Mouse (Mus musculus) heart, embryonic 12.5 days (tissue): Measurements from ENCODE around the gene Izumo4. TPM values are rescaled to one million over a fixed set of nuclear protein-coding genes. Genes with fewer than 3 reads are reported as not detected.
A peak's percentile ranks its signal among the peaks of the same experiment; 100 is the strongest.

Experiments
- ATAC-seq: fragments of 200-750 bp; cut with Nextera tagmentation; 2 replicates; pipeline ENCODE4 v1.8.0; 2017; ENCODE audit warnings: moderate TSS enrichment, moderate library complexity; ENCODE audit not compliant: insufficient number of reproducible peaks, low FRiP score
- H3K27ac ChIP-seq: fragments of 300-500 bp; sonication (generic); 2 replicates; pipeline ENCODE4 v1.5.1; 2016; ENCODE audit warnings: mild to moderate bottlenecking, moderate library complexity; ENCODE audit not compliant: poor library complexity, severe bottlenecking
- H3K27me3 ChIP-seq: fragments of 300-500 bp; sonication (generic); replicated peaks from 2 replicates; pipeline ENCODE4 v1.6.1; 2016; ENCODE audit warnings: mild to moderate bottlenecking, moderate library complexity
- H3K36me3 ChIP-seq: fragments of 300-500 bp; sonication (generic); 2 replicates; pipeline ENCODE4 v1.6.1; 2016; ENCODE audit warnings: mild to moderate bottlenecking, moderate library complexity
- H3K4me1 ChIP-seq: fragments of 300-500 bp; sonication (generic); replicated peaks from 2 replicates; pipeline ENCODE4 v1.6.1; 2016; ENCODE audit warnings: mild to moderate bottlenecking
- H3K4me2 ChIP-seq: fragments of 300-500 bp; sonication (generic); 2 replicates; pipeline ENCODE4 v1.6.1; 2016; ENCODE audit warnings: mild to moderate bottlenecking, moderate library complexity
- H3K4me3 ChIP-seq: fragments of 300-500 bp; sonication (generic); 2 replicates; pipeline ENCODE4 v1.5.1; 2016; ENCODE audit warnings: mild to moderate bottlenecking
- H3K9ac ChIP-seq: fragments of 300-500 bp; sonication (generic); 2 replicates; pipeline ENCODE4 v1.6.1; 2016; ENCODE audit warnings: mild to moderate bottlenecking, moderate library complexity
- H3K9me3 ChIP-seq: fragments of 300-500 bp; sonication (generic); replicated peaks from 2 replicates; pipeline ENCODE4 v1.6.1; 2016; ENCODE audit warnings: mild to moderate bottlenecking, moderate library complexity
- WGBS: fragments of 180-500 bp; shearing (Covaris S2); methylation state at CpG from one replicate; pipeline ENCODE4 v1.1.7; 2016; 5-methylcytosine and 5-hydroxymethylcytosine counted together
- polyA plus RNA-seq: library from polyadenylated mRNA; unstranded; fragments of >200 nt; fragmentation: Nextera tagmentation; extraction: Ambion mirVana; gene quantifications from 2 replicates; pipeline ENCODE4 v1.2.1, GENCODE M21; 2016

Gene Izumo4
- polyA plus RNA-seq, 1 experiment from 2014 or later: 18.4 TPM

- H3K4me2 ChIP-seq: no peak overlapping the region
- no peak overlapping the region for H3K27ac ChIP-seq
- H3K9ac ChIP-seq: no peak overlapping the region
- 25% methylated on average over 5 of the region's 5 CpGs for WGBS
- no peak overlapping the region for H3K4me3 ChIP-seq
- ATAC-seq: no peak
- no peaks in the 10 kb centered on the region for H3K9me3 ChIP-seq
- H3K4me1 ChIP-seq: peaks cover 45% of the 10 kb centered on the region
- H3K36me3 ChIP-seq: peaks cover 7% of the 10 kb centered on the region
- no peaks in the 10 kb centered on the region for H3K27me3 ChIP-seq
These were observed 40.8 kb upstream of the Izumo4 start for GRCm38 (mm10) chr10:80661149-80661548.

DNA sequence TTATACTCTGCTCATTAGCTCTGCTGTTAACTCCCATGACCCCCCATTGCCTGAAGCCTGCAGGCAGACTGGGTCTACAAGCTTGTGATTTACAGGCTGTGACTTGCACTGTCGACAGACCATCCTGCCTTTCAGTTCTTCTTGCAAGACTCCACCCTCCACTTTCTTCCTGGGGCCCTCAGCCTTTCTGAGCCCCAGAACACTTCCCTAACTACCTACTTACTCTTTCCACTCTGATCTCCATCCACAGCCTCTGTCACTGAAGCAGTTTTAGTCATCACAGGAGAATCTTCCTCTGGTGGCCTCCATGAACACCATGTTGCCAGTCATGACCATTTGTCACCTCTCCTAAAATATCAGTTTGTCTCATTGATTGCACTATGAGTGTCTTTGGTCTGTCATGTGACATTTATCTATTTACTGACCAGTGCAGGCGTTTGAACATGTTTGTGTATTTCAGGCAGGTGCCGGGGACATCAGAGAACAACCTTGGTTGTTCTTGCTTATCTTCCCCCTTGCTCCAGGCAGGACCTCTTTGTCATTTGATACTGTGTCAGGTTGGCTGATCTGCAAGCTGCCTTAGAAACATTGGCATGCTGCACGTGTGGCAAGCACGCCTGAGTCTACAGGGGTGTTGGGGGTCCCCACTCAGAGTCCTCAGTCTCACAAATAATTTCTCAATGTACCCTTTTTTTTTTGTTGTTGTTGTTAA, 38.3 kb upstream of the Izumo4 start:
- H3K27me3 ChIP-seq: no peaks in the 10 kb centered on the region
- 21% methylated on average over 5 of the region's 5 CpGs for WGBS
- H3K4me2 ChIP-seq: no peak overlapping the region
- H3K36me3 ChIP-seq: peaks cover 32% of the 10 kb centered on the region
- H3K27ac ChIP-seq: peak overlapping the region; percentile 86; the same call in 1 of the 2 replicates
- no peak overlapping the region for H3K9ac ChIP-seq
- no peaks in the 10 kb centered on the region for H3K9me3 ChIP-seq
- peaks cover 47% of the 10 kb centered on the region for H3K4me1 ChIP-seq
- H3K4me3 ChIP-seq: no peak overlapping the region
- no peak for ATAC-seq

DNA sequence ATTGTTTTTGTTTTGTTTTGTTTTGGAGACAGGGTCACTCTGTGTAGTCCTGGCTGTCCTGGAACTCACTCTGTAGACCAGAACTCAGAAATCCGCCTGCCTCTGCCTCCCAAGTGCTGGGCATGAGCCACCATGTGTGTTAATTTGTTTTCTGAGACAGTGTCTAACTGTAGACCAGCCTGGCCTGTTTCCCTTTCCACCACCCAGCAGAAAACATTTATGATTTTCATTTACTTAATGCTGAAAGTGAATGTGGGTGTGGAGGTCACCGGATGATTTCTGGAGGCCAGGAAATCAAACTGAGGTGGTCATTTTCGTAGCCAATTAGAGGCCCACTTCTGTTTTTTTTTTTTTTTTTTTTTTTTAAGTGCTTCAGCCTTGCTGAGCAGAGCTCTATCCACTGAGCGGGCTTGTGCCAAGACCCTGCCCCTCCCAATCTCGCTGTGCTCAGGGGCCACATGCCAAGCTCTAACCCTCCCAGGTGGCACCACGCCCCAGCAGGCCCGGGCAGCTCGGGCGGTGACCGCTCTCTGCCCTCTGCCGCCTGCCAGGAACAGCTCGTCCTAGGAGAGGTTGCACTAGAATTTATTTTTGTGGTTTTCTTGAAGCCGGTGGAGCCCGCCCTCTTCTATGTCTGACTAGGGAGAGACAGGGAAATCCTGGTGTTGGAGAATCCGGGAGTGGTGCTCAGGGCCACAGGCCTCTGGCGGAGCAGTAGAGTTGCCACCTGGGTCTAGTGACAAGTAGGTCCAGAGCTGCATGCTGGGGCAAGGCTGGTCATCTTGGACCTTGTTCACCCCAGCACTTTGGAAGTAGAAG, 37.6 kb upstream of the Izumo4 start:
- peak overlapping the region; percentile 57 for H3K4me2 ChIP-seq
- H3K36me3 ChIP-seq: peaks cover 40% of the 10 kb centered on the region
- H3K27me3 ChIP-seq: no peaks in the 10 kb centered on the region
- H3K27ac ChIP-seq: peak overlapping the region; percentile 86
- H3K4me3 ChIP-seq: peak overlapping the region; percentile 27; the same call in 1 of the 2 replicates
- WGBS: 25% methylated on average over 16 of the region's 16 CpGs
- ATAC-seq: peak; percentile 40
- peaks cover 44% of the 10 kb centered on the region for H3K4me1 ChIP-seq
- H3K9ac ChIP-seq: peak overlapping the region; percentile 60
- H3K9me3 ChIP-seq: no peaks in the 10 kb centered on the region

- Histone ChIP-seq H3K4me3 (0 out of 2 replicates have a peak overlapping the region, but pooled peaks have one; percentile 27), H3K9ac (peak overlapping the region; percentile 60), H3K27ac (peak overlapping the region; percentile 86), H3K36me3 (peaks cover 46% of the 10 kb centered on the region), H3K4me1 (peaks cover 44% of the 10 kb centered on the region), H3K27me3 (no peaks in the 10 kb centered on the region), H3K9me3 (no peaks in the 10 kb centered on the region), H3K4me2 (peak overlapping the region; percentile 57)
- WGBS: 10% methylated on average over 10 of the region's 10 CpGs
- ATAC-seq: peak; percentile 70
These were observed 37.0 kb upstream of the Izumo4 start for GRCm38 (mm10) chr10:80665016-80665380.

DNA sequence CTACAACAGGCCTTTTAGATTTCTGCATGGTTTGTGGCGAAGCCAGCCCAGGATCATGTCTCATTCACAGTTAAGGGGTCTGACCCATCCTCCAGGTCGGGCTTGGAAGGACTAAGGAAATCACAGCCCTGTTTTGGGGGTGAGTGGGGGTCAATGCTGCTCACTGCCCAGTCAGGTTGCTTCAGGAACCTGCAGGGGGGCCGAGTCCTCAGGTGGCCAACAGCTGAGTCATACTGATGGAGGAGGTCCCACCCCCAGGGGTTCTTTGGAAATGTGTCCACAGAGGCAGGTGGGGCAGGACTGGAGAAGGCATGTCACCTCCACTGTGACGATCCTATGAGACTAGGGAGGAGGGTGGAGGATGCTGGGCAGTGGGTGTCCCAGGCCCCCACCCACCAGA, 36.5 kb upstream of the Izumo4 start:
- H3K9ac ChIP-seq: peak overlapping the region; percentile 60; the same call in 1 of the 2 replicates
- 64% methylated on average over 4 of the region's 4 CpGs for WGBS

DNA sequence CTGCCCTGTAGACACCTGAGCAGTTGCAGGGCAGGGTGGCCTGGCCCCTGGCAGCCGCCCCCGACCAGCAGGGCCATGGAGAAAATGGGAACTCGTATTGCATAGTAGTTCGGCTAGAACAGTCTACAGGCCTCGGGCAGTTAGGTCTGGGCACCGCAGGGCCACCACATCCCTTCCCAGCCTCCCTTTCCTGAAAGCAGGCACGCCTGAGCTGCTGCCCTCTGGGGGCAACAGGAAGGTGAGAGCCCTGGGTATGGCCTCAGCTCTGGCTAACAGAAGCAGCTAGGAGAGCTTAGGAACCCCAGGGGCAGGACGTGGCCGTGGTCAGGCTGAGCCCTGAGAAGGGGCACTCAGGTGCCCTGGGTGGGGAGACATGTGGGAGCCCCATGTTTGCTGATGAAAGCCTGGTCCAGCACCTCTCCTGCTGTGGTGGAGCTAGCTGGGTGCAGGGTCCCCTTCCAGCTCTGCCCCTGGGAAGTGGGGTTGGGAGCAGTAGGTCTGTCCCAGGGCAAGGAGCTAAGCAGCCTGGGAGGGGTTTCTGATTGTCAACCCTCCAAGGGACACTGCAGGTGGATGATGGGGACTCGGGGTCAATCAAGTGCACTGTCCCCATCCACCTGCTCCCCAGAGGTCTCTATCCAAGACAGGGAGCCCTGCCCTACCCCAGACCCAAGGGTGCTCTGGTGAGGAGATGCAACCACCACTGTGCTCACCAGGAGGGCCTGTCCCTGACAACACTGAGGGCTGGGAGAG, 35.8 kb upstream of the Izumo4 start:
- no peak overlapping the region for H3K4me2 ChIP-seq
- no peaks in the 10 kb centered on the region for H3K9me3 ChIP-seq
- no peaks in the 10 kb centered on the region for H3K27me3 ChIP-seq
- H3K9ac ChIP-seq: peak overlapping the region; percentile 15; the same call in 1 of the 2 replicates
- peak overlapping the region; percentile 86 for H3K27ac ChIP-seq
- ATAC-seq: no peak
- peaks cover 44% of the 10 kb centered on the region for H3K4me1 ChIP-seq
- peaks cover 58% of the 10 kb centered on the region for H3K36me3 ChIP-seq
- H3K4me3 ChIP-seq: no peak overlapping the region
- WGBS: 79% methylated on average over 10 of the region's 10 CpGs

More for the DNA sequence above, 36.5 kb upstream of the Izumo4 start:
- Histone ChIP-seq H3K27me3 (no peaks in the 10 kb centered on the region), H3K36me3 (peaks cover 51% of the 10 kb centered on the region), H3K9me3 (no peaks in the 10 kb centered on the region), H3K27ac (peak overlapping the region; percentile 86), H3K4me2 (peak overlapping the region; percentile 57; the same call in 1 of the 2 replicates), H3K4me1 (peaks cover 44% of the 10 kb centered on the region), H3K4me3 (no peak overlapping the region)
- ATAC-seq: no peak

DNA sequence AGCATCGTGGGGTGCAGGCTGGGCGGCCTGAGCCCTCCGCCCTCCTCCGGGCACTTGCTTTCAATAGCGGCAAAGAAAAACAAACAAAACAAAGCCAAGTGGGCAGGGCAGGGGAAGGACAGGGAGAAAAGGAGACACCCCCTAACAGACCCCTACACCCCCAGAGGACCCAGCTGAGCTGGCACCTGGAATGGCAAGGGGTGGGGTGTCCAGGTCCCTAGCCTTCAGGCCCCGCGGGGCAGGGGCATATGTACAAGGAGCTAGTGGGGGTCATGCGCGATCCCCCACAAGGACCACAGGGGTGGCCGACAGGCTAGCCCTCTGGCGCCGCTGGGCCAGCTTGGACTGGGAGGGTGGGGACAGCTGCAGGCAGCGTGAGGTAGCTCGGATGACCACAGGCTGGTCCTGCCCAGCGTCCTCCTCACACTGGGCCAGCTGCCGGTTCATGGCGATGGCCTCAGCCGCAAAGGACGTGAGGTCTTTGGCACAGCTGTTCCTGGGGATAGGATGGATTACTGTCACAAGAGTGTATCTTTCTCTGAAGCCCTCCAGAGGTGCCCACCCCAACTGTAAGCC, 35.1 kb upstream of the Izumo4 start:
- Histone ChIP-seq H3K36me3 (peaks cover 65% of the 10 kb centered on the region), H3K27me3 (no peaks in the 10 kb centered on the region), H3K4me1 (peaks cover 49% of the 10 kb centered on the region), H3K4me2 (no peak overlapping the region), H3K27ac (no peak overlapping the region), H3K9me3 (no peaks in the 10 kb centered on the region), H3K9ac (0 out of 2 replicates have a peak overlapping the region, but pooled peaks have one; percentile 15), H3K4me3 (no peak overlapping the region)
- 85% methylated on average over 19 of the region's 19 CpGs for WGBS
- ATAC-seq: no peak

GRCm38 (mm10) chr10:80668614-80669013, 33.4 kb upstream of the Izumo4 start:
- H3K27ac ChIP-seq: no peak overlapping the region
- H3K9ac ChIP-seq: no peak overlapping the region
- H3K36me3 ChIP-seq: peaks cover 79% of the 10 kb centered on the region
- H3K4me1 ChIP-seq: peaks cover 61% of the 10 kb centered on the region
- no peak overlapping the region for H3K4me2 ChIP-seq
- H3K4me3 ChIP-seq: no peak overlapping the region
- WGBS: 83% methylated on average over 11 of the region's 11 CpGs
- ATAC-seq: no peak
- no peaks in the 10 kb centered on the region for H3K9me3 ChIP-seq
- H3K27me3 ChIP-seq: no peaks in the 10 kb centered on the region

DNA sequence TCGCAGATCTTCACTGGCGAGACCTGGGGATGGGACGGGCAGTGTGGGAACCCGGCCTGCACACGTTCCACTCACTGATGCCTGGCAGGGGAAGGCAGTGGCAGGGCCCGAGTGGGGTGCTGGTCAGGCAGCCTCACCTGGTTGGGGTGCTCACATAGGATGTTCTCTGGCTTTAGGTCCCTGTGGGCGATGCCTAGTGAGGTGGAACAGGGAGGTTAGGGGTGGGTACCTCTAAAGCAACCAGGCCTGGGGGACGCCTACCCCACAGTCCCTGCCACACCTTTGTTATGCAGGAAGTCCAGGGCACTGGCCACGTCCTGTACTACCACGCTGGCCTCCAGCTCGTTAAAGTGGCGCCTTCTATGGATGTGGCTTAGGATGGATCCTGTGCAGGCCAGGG, 33.0 kb upstream of the Izumo4 start:
- H3K36me3 ChIP-seq: peaks cover 79% of the 10 kb centered on the region
- no peak overlapping the region for H3K4me2 ChIP-seq
- peaks cover 61% of the 10 kb centered on the region for H3K4me1 ChIP-seq
- H3K27me3 ChIP-seq: no peaks in the 10 kb centered on the region
- WGBS: 87% methylated on average over 12 of the region's 12 CpGs
- no peak overlapping the region for H3K4me3 ChIP-seq
- ATAC-seq: no peak
- no peak overlapping the region for H3K27ac ChIP-seq
- H3K9me3 ChIP-seq: no peaks in the 10 kb centered on the region
- H3K9ac ChIP-seq: no peak overlapping the region; the same call in 1 of the 2 replicates

GRCm38 (mm10) chr10:80669737-80670485, 32.1 kb upstream of the Izumo4 start:
- ATAC-seq: no peak
- H3K27ac ChIP-seq: no peak overlapping the region
- no peaks in the 10 kb centered on the region for H3K9me3 ChIP-seq
- 95% methylated on average over 7 of the region's 7 CpGs for WGBS
- H3K27me3 ChIP-seq: no peaks in the 10 kb centered on the region
- no peak overlapping the region for H3K9ac ChIP-seq
- H3K4me3 ChIP-seq: no peak overlapping the region
- peaks cover 61% of the 10 kb centered on the region for H3K4me1 ChIP-seq
- no peak overlapping the region for H3K4me2 ChIP-seq
- peaks cover 79% of the 10 kb centered on the region for H3K36me3 ChIP-seq
